Mouse (Mus musculus): ENCODE data around the gene Tmem179.

Gene Tmem179

GRCm38 (mm10) chr12:112516697-112517337 lies at the start of gene Tmem179:
Gene Tmem179, minus strand, starts transcription at chr12:112516747.
- DNase-seq: peak; percentile 98

GRCm38 (mm10) chr12:112563011-112563410 lies 46.5 kb upstream of the Tmem179 start:
- DNase-seq: no peak

- no peak for DNase-seq
Measured at GRCm38 (mm10) chr12:112562462-112562861, 45.9 kb upstream of the Tmem179 start.

- DNase-seq: no peak
Measured at GRCm38 (mm10) chr12:112561163-112561562, 44.6 kb upstream of the Tmem179 start.

GRCm38 (mm10) chr12:112560176-112560797 lies 43.7 kb upstream of the Tmem179 start:
- peak; percentile 88 for DNase-seq

- DNase-seq: no peak
Measured at GRCm38 (mm10) chr12:112559671-112560070, 43.1 kb upstream of the Tmem179 start.

GRCm38 (mm10) chr12:112559231-112559630 lies 42.7 kb upstream of the Tmem179 start:
- DNase-seq: peak; percentile 98

GRCm38 (mm10) chr12:112557219-112557618 lies 40.7 kb upstream of the Tmem179 start:
- no peak for DNase-seq

- DNase-seq: peak; percentile 96
Measured at GRCm38 (mm10) chr12:112556531-112557060, 40.0 kb upstream of the Tmem179 start.

GRCm38 (mm10) chr12:112554900-112555299 lies 38.4 kb upstream of the Tmem179 start:
- no peak for DNase-seq

- DNase-seq: no peak
Measured at GRCm38 (mm10) chr12:112552520-112552919, 36.0 kb upstream of the Tmem179 start.

GRCm38 (mm10) chr12:112551861-112552375 lies 35.4 kb upstream of the Tmem179 start:
- DNase-seq: peak; percentile 97

GRCm38 (mm10) chr12:112549287-112549686 lies 32.7 kb upstream of the Tmem179 start:
- DNase-seq: no peak

- DNase-seq: no peak
Measured at GRCm38 (mm10) chr12:112546110-112546509, 29.6 kb upstream of the Tmem179 start.

GRCm38 (mm10) chr12:112544946-112545701 lies 28.6 kb upstream of the Tmem179 start:
- peak; percentile 95 for DNase-seq

GRCm38 (mm10) chr12:112543941-112544340 lies 27.4 kb upstream of the Tmem179 start:
- DNase-seq: no peak

GRCm38 (mm10) chr12:112542920-112543300 lies 26.4 kb upstream of the Tmem179 start:
- DNase-seq: peak; percentile 97

GRCm38 (mm10) chr12:112542257-112542919 lies 25.8 kb upstream of the Tmem179 start:
- DNase-seq: no peak

GRCm38 (mm10) chr12:112541483-112542091 lies 25.0 kb upstream of the Tmem179 start:
- DNase-seq: no peak

GRCm38 (mm10) chr12:112540321-112540720 lies 23.8 kb upstream of the Tmem179 start:
- DNase-seq: no peak

- DNase-seq: no peak
Measured at GRCm38 (mm10) chr12:112539466-112539965, 23.0 kb upstream of the Tmem179 start.

GRCm38 (mm10) chr12:112538356-112538755 lies 21.8 kb upstream of the Tmem179 start:
- DNase-seq: no peak
